Mouse (Mus musculus): ENCODE measurements around the gene Shisal1.

DNA sequence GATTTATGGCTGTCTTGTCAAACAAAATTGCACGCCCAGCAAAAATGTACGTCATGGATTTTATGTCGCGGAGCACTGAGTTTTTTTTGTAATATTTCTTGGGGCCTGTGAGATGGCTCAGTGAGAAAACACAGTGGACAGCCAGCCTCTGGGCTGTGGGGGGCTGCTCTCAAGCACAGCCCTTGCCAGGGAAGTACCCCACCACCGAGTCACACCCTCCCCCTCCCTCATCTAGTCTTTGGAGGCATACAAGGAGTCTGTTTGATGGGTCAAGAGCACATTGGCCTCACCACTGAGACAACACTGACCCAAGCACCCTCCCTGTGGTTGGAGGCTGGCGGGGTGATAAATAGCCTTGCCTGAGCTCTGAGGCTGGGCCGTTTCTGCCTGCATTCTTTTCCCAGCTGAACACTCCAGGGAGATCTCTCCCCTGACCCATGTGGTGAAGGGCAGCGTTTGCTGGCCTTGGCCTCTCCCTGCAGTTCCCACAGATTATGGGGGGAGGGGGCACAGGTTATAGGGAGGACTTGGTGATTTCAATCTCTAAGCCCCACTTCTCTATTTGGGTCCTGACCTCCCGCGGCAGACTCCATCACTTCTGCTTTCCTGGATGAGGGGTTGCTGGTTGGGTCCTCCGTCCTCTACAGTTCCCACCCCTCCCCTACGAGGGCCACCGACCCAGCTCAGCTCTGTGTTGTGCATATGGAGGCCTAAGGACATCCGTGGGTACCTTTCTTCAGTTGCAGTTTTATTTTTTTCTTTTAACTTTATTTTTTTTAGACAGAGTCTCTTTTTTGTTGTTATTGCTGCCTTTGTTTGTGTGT lies 96.8 kb downstream of the Shisal1 start:
- TF ChIP-seq CTCF (IDR thresholded peaks at IDR 0.05; ENCODE audit: low read depth, low read length) (no peak), POLR2A (IDR thresholded peaks at IDR 0.05; ENCODE audit: insufficient read depth, low read length) (no peak), EP300 (IDR thresholded peaks at IDR 0.05; ENCODE audit: insufficient read depth, low read depth, low read length) (no peak)

All from ES-Bruce4 (cell line).